13 mouse cellular contexts compared by ENCODE assay signal in the genomic region with DNA sequence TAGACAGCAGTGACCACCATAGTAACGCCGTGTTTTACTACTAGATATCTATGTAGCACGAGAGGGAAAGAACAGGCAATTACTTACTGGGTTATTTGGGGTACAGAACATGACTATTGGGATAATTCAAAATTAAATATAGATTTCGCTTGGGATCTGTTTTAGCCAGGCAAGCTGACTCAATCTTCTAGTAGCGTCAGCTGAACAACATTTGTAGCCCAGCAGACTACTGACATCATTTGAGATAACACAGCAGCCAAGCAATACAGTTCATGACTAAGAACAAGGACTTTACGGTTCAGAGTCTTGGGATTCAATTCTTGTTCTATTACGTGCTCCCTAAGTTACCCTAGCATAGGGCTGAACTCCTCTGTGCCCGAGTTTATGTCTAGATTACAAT. TPM values are rescaled to one million over a fixed set of nuclear protein-coding genes. Genes with fewer than 3 reads are reported as not detected.
DNase-seq lines count a peak whose midpoint lies in the region; ATAC-seq lines count a peak whose summit lies in the region.
"Had no signal": no experiment of that assay in that cellular context is flagged by ENCODE, and none has a peak within 500 bp of the region (broad histone marks: within the 10 kb centered on the region; RNA-seq: fewer than 3 reads in every experiment).

No protein-coding gene starts in this region.

- no peaks in the 10 kb centered on the region for H3K9me3 ChIP-seq in forebrain, embryonic 10.5 days
- H3K9me3 ChIP-seq in hindbrain, embryonic 13.5 days, result no peaks in the 10 kb centered on the region
- no peaks in the 10 kb centered on the region for H3K9me3 ChIP-seq in midbrain, embryonic 16.5 days (replicated peaks; ENCODE audit: control insufficient read depth, low read length, poor library complexity, severe bottlenecking)
- H3K9me3 ChIP-seq: limb, embryonic 13.5 days had no signal

- no peaks in the 10 kb centered on the region for H3K27me3 ChIP-seq in forebrain, embryonic 10.5 days (ENCODE audit: poor library complexity, severe bottlenecking)
- no peaks in the 10 kb centered on the region for H3K27me3 ChIP-seq in hindbrain, embryonic 13.5 days
- H3K27me3 ChIP-seq in midbrain, embryonic 16.5 days (ENCODE audit: control insufficient read depth, insufficient read depth, low read depth, low read length), result no peaks in the 10 kb centered on the region

- peaks cover 38% of the 10 kb centered on the region for H3K36me3 ChIP-seq in forebrain, embryonic 10.5 days (replicated peaks)
- peaks cover 7% of the 10 kb centered on the region for H3K36me3 ChIP-seq in hindbrain, embryonic 13.5 days
- H3K36me3 ChIP-seq in midbrain, embryonic 16.5 days (ENCODE audit: control insufficient read depth, insufficient read depth, low read length), result no peaks in the 10 kb centered on the region
- H3K36me3 ChIP-seq: limb, embryonic 13.5 days had no signal

- peak overlapping the region; percentile 58 for H3K4me2 ChIP-seq in hindbrain, embryonic 13.5 days
- peak overlapping the region; percentile 74 for H3K4me2 ChIP-seq in midbrain, embryonic 16.5 days (ENCODE audit: low read length)
- H3K4me2 ChIP-seq: limb, embryonic 13.5 days had no signal

- ATAC-seq in frontal cortex, adult (ENCODE audit: low TSS enrichment), result peak; percentile 14; the same call in 1 of the 2 replicates
- ATAC-seq in hindbrain, embryonic 13.5 days (ENCODE audit: low FRiP score), result no peak
- ATAC-seq in midbrain, embryonic 16.5 days, result no peak
- no peak for ATAC-seq in inflammation-experienced regulatory T-cells, adult 6 months
- ATAC-seq: intestine, postnatal 0 days; liver, postnatal 0 days had no signal

- DNase-seq in frontal cortex, postnatal 10 days (ENCODE audit: low spot score in 2 of 2), result no peak
- DNase-seq in forebrain, embryonic 10.5 days (ENCODE audit: extremely low spot score, low spot score), result no peak
- no peak for DNase-seq in layer of hippocampus, postnatal 10 days (ENCODE audit: low spot score in 2 of 2)
- no peak for DNase-seq in B cell, adult 2 months
- DNase-seq: liver, postnatal 0 days; lung, postnatal 4 days had no signal

- H3K9ac ChIP-seq in hindbrain, embryonic 13.5 days, result peak overlapping the region; percentile 87
- H3K9ac ChIP-seq in midbrain, embryonic 16.5 days (ENCODE audit: low read depth, low read length), result peak overlapping the region; percentile 66
- H3K9ac ChIP-seq: limb, embryonic 13.5 days; liver, postnatal 0 days had no signal

- 87% methylated on average over 8 of the region's 8 CpGs for WGBS in forebrain, embryonic 10.5 days
- WGBS in hindbrain, embryonic 13.5 days, result 70% methylated on average over 8 of the region's 8 CpGs
- WGBS in midbrain, embryonic 16.5 days, result 57% methylated on average over 8 of the region's 8 CpGs

- H3K4me1 ChIP-seq in forebrain, embryonic 10.5 days, result peaks cover 56% of the 10 kb centered on the region
- peaks cover 62% of the 10 kb centered on the region for H3K4me1 ChIP-seq in hindbrain, embryonic 13.5 days (replicated peaks)
- peaks cover 46% of the 10 kb centered on the region for H3K4me1 ChIP-seq in midbrain, embryonic 16.5 days (ENCODE audit: control insufficient read depth, insufficient read depth, low read length)

- peak overlapping the region; percentile 89 for H3K27ac ChIP-seq in forebrain, embryonic 10.5 days
- peak overlapping the region; percentile 94; the same call in 1 of the 2 replicates for H3K27ac ChIP-seq in hindbrain, embryonic 13.5 days
- H3K27ac ChIP-seq in midbrain, embryonic 16.5 days (ENCODE audit: low read length), result peak overlapping the region; percentile 95
- H3K27ac ChIP-seq: limb, embryonic 13.5 days had no signal

- H3K4me3 ChIP-seq in forebrain, embryonic 10.5 days, result peak overlapping the region; percentile 66
- peak overlapping the region; percentile 58 for H3K4me3 ChIP-seq in hindbrain, embryonic 13.5 days
- peak overlapping the region; percentile 58 for H3K4me3 ChIP-seq in midbrain, embryonic 16.5 days (ENCODE audit: low read depth, low read length)
- H3K4me3 ChIP-seq: limb, embryonic 13.5 days; myocyte had no signal

RNA-seq across cellular contexts. Expression of a gene that starts 11.9 kb away (rescaled TPM):
- polyA plus RNA-seq in forebrain, embryonic 10.5 days (2016; fragmentation: Nextera tagmentation; extraction: Ambion mirVana), result 28.7 and 28.8 TPM in 2 replicates
- polyA plus RNA-seq in hindbrain, embryonic 13.5 days (2015; fragmentation: Nextera tagmentation; extraction: Ambion mirVana), result 39.0 and 45.1 TPM in 2 replicates
- polyA plus RNA-seq in midbrain, embryonic 16.5 days (2015; fragmentation: Nextera tagmentation; extraction: Ambion mirVana), result 44.7 and 46.8 TPM in 2 replicates
- polyA plus RNA-seq in inflammation-experienced regulatory T-cells, adult 6 months (2017; shearing (Covaris generic)), result 1 to 10 TPM; 5.7 to 9.1 (median 6.8) TPM
- 10 to 100 TPM; 27.1 to 27.2 TPM for total RNA-seq in layer of hippocampus, postnatal 10 days (2021)

RNA-seq across cellular contexts. Expression of a gene that starts 33.7 kb away (rescaled TPM):
- polyA plus RNA-seq in forebrain, embryonic 10.5 days (2016; fragmentation: Nextera tagmentation; extraction: Ambion mirVana), result 17.9 and 19.0 TPM in 2 replicates
- polyA plus RNA-seq in hindbrain, embryonic 13.5 days (2015; fragmentation: Nextera tagmentation; extraction: Ambion mirVana), result 27.1 and 27.2 TPM in 2 replicates
- polyA plus RNA-seq in midbrain, embryonic 16.5 days (2015; fragmentation: Nextera tagmentation; extraction: Ambion mirVana), result 20.7 and 22.6 TPM in 2 replicates
- polyA plus RNA-seq in inflammation-experienced regulatory T-cells, adult 6 months (2017; shearing (Covaris generic)), result 10 to 100 TPM; 29.4 to 55.7 (median 51.9) TPM
- total RNA-seq in layer of hippocampus, postnatal 10 days (2021), result 10 to 100 TPM; 54.2 to 58.4 TPM

RNA-seq across cellular contexts. Expression of a gene that starts 56.5 kb away (rescaled TPM):
- 0.86 and 1.1 TPM in 2 replicates for polyA plus RNA-seq in forebrain, embryonic 10.5 days (2016; fragmentation: Nextera tagmentation; extraction: Ambion mirVana)
- 3.8 and 4.8 TPM in 2 replicates for polyA plus RNA-seq in hindbrain, embryonic 13.5 days (2015; fragmentation: Nextera tagmentation; extraction: Ambion mirVana)
- polyA plus RNA-seq in midbrain, embryonic 16.5 days (2015; fragmentation: Nextera tagmentation; extraction: Ambion mirVana), result 4.3 and 4.8 TPM in 2 replicates
- 10 to 100 TPM; 20.4 to 46.1 (median 45.3) TPM for polyA plus RNA-seq in inflammation-experienced regulatory T-cells, adult 6 months (2017; shearing (Covaris generic))
- 10 to 100 TPM; 11.6 to 12.4 TPM for total RNA-seq in layer of hippocampus, postnatal 10 days (2021)
